Mouse (Mus musculus) megakaryocyte, embryonic 14.5 days (primary cell): ENCODE measurements at regions not wholly inside any gene's neighbourhood (a gene's known extent, or its start where the extent isn't known, plus 50 kb on each side); places are given as distances from the start of the nearest gene placed in this dataset.

Experiments used
- FLI1 ChIP-seq: IDR thresholded peaks from 2 replicates; pipeline ENCODE4 v1.6.1; 2012; ENCODE audit warnings: low read length, inconsistent platforms, mixed read lengths
- GATA1 ChIP-seq: IDR thresholded peaks from 3 replicates; pipeline ENCODE4 v1.6.1; 2012; ENCODE audit warnings: mixed read lengths, low read length, inconsistent platforms, borderline replicate concordance

GRCm38 (mm10) chr14:58709861-58710260 lies 432.8 kb downstream of the 1700129C05Rik start:
- no peak for TF ChIP-seq GATA1
- TF ChIP-seq FLI1, result no peak
